Mouse (Mus musculus) midbrain, embryonic 11.5 days (tissue): ENCODE results near the gene Pycr1. TPM values are rescaled to one million over a fixed set of nuclear protein-coding genes. Genes with fewer than 3 reads are reported as not detected.

ENCODE experiments used
- microRNA-seq: library from miRNA; unstranded; fragments of <30 nt; microRNA quantifications from one replicate; pipeline ENCODE4, GENCODE M21; 2017
- polyA plus RNA-seq: library from polyadenylated mRNA; unstranded; fragments of >200 nt; fragmentation: Nextera tagmentation; extraction: Ambion mirVana; gene quantifications from 2 replicates; pipeline ENCODE4 v1.2.1, GENCODE M21; 2014

Pycr1 gene
- polyA plus RNA-seq, 1 experiment from 2014 or later: 32.8 TPM

Small RNAs within 50 kb of the gene (microRNA-seq; reads per million reads assigned to microRNA genes)
- 4.0 reads per million, percentile 18 among the genes with 10 or more reads in this experiment for gene Mir6936

Other genes starting within 250 kb of the Pycr1 start
- gene Nploc4, start 206.1 kb downstream of the Pycr1 start, polyA plus RNA-seq: 41.0 and 44.7 TPM in 2 replicates
- gene Tspan10, start 201.1 kb downstream of the Pycr1 start, polyA plus RNA-seq: not detected in 2 replicates
- gene Pde6g, start 190.3 kb downstream of the Pycr1 start, polyA plus RNA-seq: 0.40 and 0.41 TPM in 2 replicates
- gene Oxld1, start 185.7 kb downstream of the Pycr1 start, polyA plus RNA-seq: 10.4 and 11.5 TPM in 2 replicates
- gene Ccdc137, start 185.7 kb downstream of the Pycr1 start, polyA plus RNA-seq: 25.4 and 25.6 TPM in 2 replicates
- 48.0 and 53.0 TPM in 2 replicates for gene Arl16, start 176.2 kb downstream of the Pycr1 start, polyA plus RNA-seq
- gene Mrpl12, start 159.2 kb downstream of the Pycr1 start, polyA plus RNA-seq: 137 and 152 TPM in 2 replicates
- 30.0 and 38.7 TPM in 2 replicates for gene Slc25a10, start 151.9 kb downstream of the Pycr1 start, polyA plus RNA-seq
- 0.11 TPM in 1 of 2 replicates, not detected in the other for gene Gcgr, start 113.1 kb downstream of the Pycr1 start, polyA plus RNA-seq
- 232 and 237 TPM in 2 replicates for gene Mcrip1, start 94.0 kb downstream of the Pycr1 start, polyA plus RNA-seq
- not detected in 2 replicates for gene Ppp1r27, start 92.6 kb downstream of the Pycr1 start, polyA plus RNA-seq
- gene P4hb, start 70.5 kb downstream of the Pycr1 start, polyA plus RNA-seq: 492 and 493 TPM in 2 replicates
- gene Arhgdia, start 62.1 kb downstream of the Pycr1 start, polyA plus RNA-seq: 521 and 583 TPM in 2 replicates
- gene Alyref, start 45.4 kb downstream of the Pycr1 start, polyA plus RNA-seq: 820 and 827 TPM in 2 replicates
- 178 and 204 TPM in 2 replicates for gene Anapc11, start 45.3 kb downstream of the Pycr1 start, polyA plus RNA-seq
- gene Npb, start 35.3 kb downstream of the Pycr1 start, polyA plus RNA-seq: 0.38 TPM in 1 of 2 replicates, not detected in the other
- gene Pcyt2, start 25.8 kb downstream of the Pycr1 start, polyA plus RNA-seq: 89.4 and 101 TPM in 2 replicates
- 29.5 and 33.2 TPM in 2 replicates for gene Sirt7, start 18.5 kb downstream of the Pycr1 start, polyA plus RNA-seq
- gene Mafg, start 10.2 kb downstream of the Pycr1 start, polyA plus RNA-seq: 18.0 and 19.7 TPM in 2 replicates
- 0.36 and 0.57 TPM in 2 replicates for gene Myadml2, start 4.4 kb upstream of the Pycr1 start, polyA plus RNA-seq
- 0.90 and 1.4 TPM in 2 replicates for gene Notum, start 17.4 kb upstream of the Pycr1 start, polyA plus RNA-seq
- 101 and 113 TPM in 2 replicates for gene Aspscr1, start 29.2 kb upstream of the Pycr1 start, polyA plus RNA-seq
- gene Cenpx, start 70.0 kb upstream of the Pycr1 start, polyA plus RNA-seq: 119 and 131 TPM in 2 replicates
- gene Lrrc45, start 70.2 kb upstream of the Pycr1 start, polyA plus RNA-seq: 30.9 TPM in 2 replicates
- gene Rac3, start 77.7 kb upstream of the Pycr1 start, polyA plus RNA-seq: 9.9 and 12.3 TPM in 2 replicates
- 10.6 and 12.4 TPM in 2 replicates for gene Dcxr, start 83.5 kb upstream of the Pycr1 start, polyA plus RNA-seq
- 1.00 and 1.1 TPM in 2 replicates for gene Cbr2, start 88.3 kb upstream of the Pycr1 start, polyA plus RNA-seq
- gene Hmga1b, start 119.0 kb upstream of the Pycr1 start, polyA plus RNA-seq: 8.2 and 9.1 TPM in 2 replicates
- 28.2 and 30.6 TPM in 2 replicates for gene Rfng, start 140.4 kb upstream of the Pycr1 start, polyA plus RNA-seq
- gene Gps1, start 140.5 kb upstream of the Pycr1 start, polyA plus RNA-seq: 254 and 269 TPM in 2 replicates
- gene Dus1l, start 152.6 kb upstream of the Pycr1 start, polyA plus RNA-seq: 73.6 and 76.9 TPM in 2 replicates
- 80.8 and 94.6 TPM in 2 replicates for gene Fasn, start 180.8 kb upstream of the Pycr1 start, polyA plus RNA-seq